Mouse (Mus musculus) limb, embryonic 14.5 days (tissue): ENCODE results near the gene Gm49358. TPM values are rescaled to one million over a fixed set of nuclear protein-coding genes. Genes with fewer than 3 reads are reported as not detected.
A peak's percentile ranks its signal among the peaks of the same experiment; 100 is the strongest.

Experiments
- ATAC-seq: fragments of 200-750 bp; cut with Nextera tagmentation; 2 replicates; pipeline ENCODE4 v1.8.0; 2017; ENCODE audit warnings: low read depth, moderate number of reproducible peaks, moderate TSS enrichment; ENCODE audit not compliant: low FRiP score
- DNase-seq: peaks from one replicate; pipeline ENCODE4 v3.0.0-alpha.2; 2015; ENCODE audit warnings: low spot score
- H3K27ac ChIP-seq: fragments of 300-500 bp; sonication (generic); replicated peaks from 2 replicates; pipeline ENCODE4 v1.5.1; 2014; ENCODE audit warnings: low read depth, mild to moderate bottlenecking, low read length, moderate library complexity, mixed read lengths
- H3K27me3 ChIP-seq: fragments of 300-500 bp; sonication (generic); 2 replicates; pipeline ENCODE4 v1.6.1; 2014; ENCODE audit warnings: low read length, mixed read lengths; ENCODE audit not compliant: control insufficient read depth, insufficient read depth
- H3K36me3 ChIP-seq: fragments of 300-500 bp; sonication (generic); 2 replicates; pipeline ENCODE4 v1.6.1; 2014; ENCODE audit warnings: mild to moderate bottlenecking, low read length, moderate library complexity, mixed read lengths; ENCODE audit not compliant: control insufficient read depth, insufficient read depth
- H3K4me1 ChIP-seq: fragments of 300-500 bp; sonication (generic); 2 replicates; pipeline ENCODE4 v1.6.1; 2014; ENCODE audit warnings: antibody characterized with exemption, low read length, mixed read lengths; ENCODE audit not compliant: control insufficient read depth, insufficient read depth
- H3K4me2 ChIP-seq: fragments of 300-500 bp; sonication (generic); replicated peaks from 2 replicates; pipeline ENCODE4 v1.6.1; 2014; ENCODE audit warnings: low read depth, mild to moderate bottlenecking, low read length, moderate library complexity; ENCODE audit not compliant: severe bottlenecking
- H3K4me3 ChIP-seq: fragments of 300-500 bp; sonication (generic); replicated peaks from 2 replicates; pipeline ENCODE4 v1.5.1; 2014; ENCODE audit warnings: low read length
- H3K9ac ChIP-seq: fragments of 300-500 bp; sonication (generic); 2 replicates; pipeline ENCODE4 v1.6.1; 2014; ENCODE audit warnings: mild to moderate bottlenecking, low read depth, low read length, moderate library complexity; ENCODE audit not compliant: severe bottlenecking
- H3K9me3 ChIP-seq: fragments of 300-500 bp; sonication (generic); 2 replicates; pipeline ENCODE4 v1.6.1; 2016; ENCODE audit warnings: low read length; ENCODE audit not compliant: control insufficient read depth
- POLR2A ChIP-seq: fragments of 200-500 bp; IDR thresholded peaks from 2 replicates; pipeline ENCODE4 v1.8.0; 2012; ENCODE audit warnings: inconsistent platforms, mild to moderate bottlenecking, moderate library complexity, borderline replicate concordance; ENCODE audit not compliant: insufficient read depth, insufficient read length; ENCODE audit errors: extremely low read depth
- WGBS: fragments of 180-500 bp; shearing (Covaris S2); extraction: QIAGEN DNeasy Blood & Tissue Kit; methylation state at CpG from one replicate; pipeline ENCODE4 v1.1.7; 2014; 5-methylcytosine and 5-hydroxymethylcytosine counted together
- polyA plus RNA-seq, 2 experiments: library from polyadenylated mRNA; depleted of rRNA in 1 of 2; stranded (reverse) in 1 of 2; unstranded in 1 of 2; fragments of >200 nt; fragmentation: Nextera tagmentation in 1 of 2; extraction: Ambion mirVana in 1 of 2; gene quantifications; 2 replicates each; pipeline versions ENCODE4 v1.2.1 to v1.2.3; 2012 to 2014

The Gm49358 gene
- polyA plus RNA-seq, 2 experiments, result 0.22 TPM; not detected in 1

DNA sequence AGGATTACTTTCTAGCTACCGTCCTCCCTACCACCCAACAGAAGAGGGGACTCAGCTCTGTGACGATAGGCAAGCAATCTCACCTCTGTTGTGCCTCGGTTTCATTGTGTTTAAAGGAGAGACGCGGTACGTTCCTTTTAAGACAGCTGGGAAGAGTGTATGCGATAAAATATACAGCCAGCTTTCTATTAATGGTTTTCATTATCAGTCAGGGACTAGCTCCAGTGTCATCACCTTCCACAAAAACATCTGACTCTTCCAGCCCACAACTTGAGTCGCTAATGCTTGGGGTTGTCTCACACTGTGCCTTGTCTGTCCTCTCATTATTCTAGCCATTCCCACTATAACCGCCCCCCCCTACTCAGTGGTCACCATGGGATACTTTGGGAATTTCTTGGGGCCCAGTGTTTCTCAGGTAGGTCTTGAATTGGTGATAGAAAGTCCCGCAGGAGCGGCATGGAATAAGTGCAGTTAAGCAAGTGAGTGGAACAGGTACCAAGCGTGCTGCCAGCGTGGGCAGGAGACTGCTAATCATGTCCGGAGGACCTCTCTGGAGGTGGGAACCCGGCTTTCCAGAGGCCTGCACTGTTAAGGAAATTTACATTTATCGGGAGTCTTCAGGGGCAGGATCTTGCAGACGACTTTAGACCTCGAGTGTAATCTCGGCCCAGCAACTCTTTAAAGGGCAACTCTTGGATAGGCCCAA is 14.0 kb downstream of the Gm49358 start:
- peak overlapping the region; percentile 94 for H3K4me2 ChIP-seq
- peak overlapping the region; percentile 68 for H3K4me3 ChIP-seq
- 0 out of 2 replicates have a peak, but pooled peaks have one; percentile 1 for ATAC-seq
- TF ChIP-seq POLR2A, result no peak
- peaks cover 17% of the 10 kb centered on the region for H3K4me1 ChIP-seq
- no peak overlapping the region for H3K27ac ChIP-seq
- H3K9me3 ChIP-seq, result no peaks in the 10 kb centered on the region
- WGBS, result 46% methylated on average over 19 of the region's 19 CpGs
- H3K36me3 ChIP-seq, result no peaks in the 10 kb centered on the region
- no peak for DNase-seq
- 0 out of 2 replicates have a peak, but pooled peaks cover 4% of the 10 kb centered on the region for H3K27me3 ChIP-seq
- H3K9ac ChIP-seq, result peak overlapping the region; percentile 67

DNA sequence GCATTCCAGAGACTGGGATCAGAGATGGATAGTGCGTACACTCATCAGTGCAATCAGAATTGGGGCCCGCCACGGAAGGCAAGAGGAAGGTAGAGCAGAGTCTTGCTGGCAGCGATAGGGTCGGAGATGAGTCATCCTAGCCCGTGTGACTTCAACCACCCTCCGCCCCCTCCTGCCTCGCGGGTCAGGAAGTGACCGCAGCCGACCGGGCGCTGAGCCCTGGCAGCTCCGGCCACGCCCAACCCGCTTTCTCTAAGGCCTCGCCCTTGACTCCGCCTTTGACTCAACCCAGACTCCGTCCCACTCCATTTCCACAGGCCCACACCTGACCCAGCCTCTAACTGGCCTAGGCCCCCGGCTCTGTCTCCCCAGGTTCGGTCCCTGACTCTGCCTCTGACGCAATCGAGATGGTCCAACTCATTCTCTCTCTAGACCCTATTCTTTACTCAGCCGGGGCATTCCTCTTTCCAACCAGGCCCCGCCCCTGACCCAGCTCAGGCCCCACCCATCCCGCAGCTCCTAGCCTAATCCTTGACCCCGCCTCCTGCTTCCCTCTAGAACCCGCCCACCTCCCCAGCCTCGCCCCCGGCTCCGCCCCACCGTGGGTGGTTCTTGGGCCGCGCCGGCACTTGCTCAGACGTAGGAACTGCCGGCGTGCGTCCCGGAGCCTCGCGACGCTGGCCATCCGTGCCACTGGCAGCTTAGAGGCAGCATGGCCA is 14.8 kb downstream of the Gm49358 start, which contains the start of gene Nt5dc3:
Gene Nt5dc3, plus strand, starts transcription at position 608 of the 719 bp plus-strand sequence.
- 0 out of 2 replicates have a peak, but pooled peaks cover 4% of the 10 kb centered on the region for H3K27me3 ChIP-seq
- ATAC-seq (peak; percentile 98), DNase-seq (peak; percentile 96)
- no peaks in the 10 kb centered on the region for H3K9me3 ChIP-seq
- peak within 1 kb of the TSS; percentile 68 for H3K4me3 ChIP-seq
- peak; percentile 64; the same call in 1 of the 2 replicates for TF ChIP-seq POLR2A
- H3K36me3 ChIP-seq, result no peaks in the 10 kb centered on the region
- H3K4me1 ChIP-seq, result peaks cover 17% of the 10 kb centered on the region
- no peak within 1 kb of the TSS for H3K27ac ChIP-seq
- H3K4me2 ChIP-seq, result peak within 1 kb of the TSS; percentile 94
- WGBS, result under 1% methylated on average over 38 of the region's 44 CpGs
- H3K9ac ChIP-seq, result peak within 1 kb of the TSS; percentile 67

DNA sequence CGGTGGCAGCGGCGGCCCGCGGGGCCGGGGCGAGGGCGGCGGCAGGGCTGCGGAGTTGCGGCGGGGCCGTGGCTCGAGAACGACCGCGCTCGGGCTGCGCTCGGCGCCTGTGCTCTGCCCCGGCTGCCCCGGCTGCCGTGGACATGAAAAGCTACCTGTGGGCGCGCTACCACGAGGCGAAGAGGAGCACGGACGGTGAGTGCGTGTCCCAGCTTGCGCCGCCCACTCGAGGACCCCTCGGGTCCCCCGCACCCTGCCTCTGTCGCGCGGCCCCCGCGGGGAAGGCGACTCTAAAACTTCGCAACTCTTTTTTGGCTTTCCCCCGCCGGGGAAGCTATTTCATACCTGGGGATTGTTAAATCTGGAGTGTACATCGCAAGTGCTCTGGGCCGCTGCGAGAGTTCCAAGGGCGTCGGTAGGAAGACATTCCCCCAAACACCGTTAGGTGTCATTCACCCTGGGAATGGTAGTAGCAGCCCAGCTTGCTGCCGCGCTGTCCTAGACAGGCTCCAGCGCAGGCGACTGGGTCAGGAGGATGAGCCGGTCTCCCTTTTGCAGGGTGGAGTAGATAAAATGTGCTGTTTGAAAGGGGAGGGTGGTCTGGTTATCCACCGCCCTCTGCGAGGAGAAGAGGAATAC is 15.5 kb downstream of the Gm49358 start:
- Histone ChIP-seq H3K9me3 (no peaks in the 10 kb centered on the region), H3K4me1 (peaks cover 17% of the 10 kb centered on the region), H3K4me2 (peak overlapping the region; percentile 94), H3K27me3 (0 out of 2 replicates have a peak, but pooled peaks cover 4% of the 10 kb centered on the region), H3K27ac (no peak overlapping the region), H3K9ac (peak overlapping the region; percentile 67), H3K36me3 (no peaks in the 10 kb centered on the region), H3K4me3 (peak overlapping the region; percentile 68)
- WGBS, result 1% methylated on average over 49 of the region's 58 CpGs
- ATAC-seq, result peak; percentile 8
- TF ChIP-seq POLR2A, result no peak
- peak; percentile 10 for DNase-seq

GRCm38 (mm10) chr10:86779816-86780500 is 16.2 kb downstream of the Gm49358 start:
- peak overlapping the region; percentile 67 for H3K9ac ChIP-seq
- 0 out of 2 replicates have a peak, but pooled peaks cover 4% of the 10 kb centered on the region for H3K27me3 ChIP-seq
- ATAC-seq (no peak), DNase-seq (no peak)
- H3K4me3 ChIP-seq, result peak overlapping the region; percentile 68
- H3K4me1 ChIP-seq, result peaks cover 17% of the 10 kb centered on the region
- WGBS, result 17% methylated on average over 12 of the region's 12 CpGs
- no peak for TF ChIP-seq POLR2A
- H3K27ac ChIP-seq, result no peak overlapping the region
- H3K4me2 ChIP-seq, result peak overlapping the region; percentile 94
- H3K9me3 ChIP-seq, result no peaks in the 10 kb centered on the region
- H3K36me3 ChIP-seq, result no peaks in the 10 kb centered on the region

- ATAC-seq, result no peak
- peaks cover 17% of the 10 kb centered on the region for H3K4me1 ChIP-seq
- WGBS, result 38% methylated on average over 5 of the region's 5 CpGs
- no peak overlapping the region for H3K4me2 ChIP-seq
- H3K4me3 ChIP-seq, result no peak overlapping the region
- no peak for DNase-seq
- H3K27ac ChIP-seq, result no peak overlapping the region
- no peak overlapping the region for H3K9ac ChIP-seq
- TF ChIP-seq POLR2A, result no peak
- H3K36me3 ChIP-seq, result no peaks in the 10 kb centered on the region
- 0 out of 2 replicates have a peak, but pooled peaks cover 4% of the 10 kb centered on the region for H3K27me3 ChIP-seq
- H3K9me3 ChIP-seq, result no peaks in the 10 kb centered on the region
Observed at GRCm38 (mm10) chr10:86781641-86782040, 17.9 kb downstream of the Gm49358 start.
